Mouse (Mus musculus): ENCODE measurements around the gene Lipt2. TPM values are rescaled to one million over a fixed set of nuclear protein-coding genes. Genes with fewer than 3 reads are reported as not detected.

Lipt2 gene
- 1 to 10 TPM; 5.2 to 5.5 TPM for polyA plus RNA-seq (2012; fragmentation: generic; extraction: Trizol)

DNA sequence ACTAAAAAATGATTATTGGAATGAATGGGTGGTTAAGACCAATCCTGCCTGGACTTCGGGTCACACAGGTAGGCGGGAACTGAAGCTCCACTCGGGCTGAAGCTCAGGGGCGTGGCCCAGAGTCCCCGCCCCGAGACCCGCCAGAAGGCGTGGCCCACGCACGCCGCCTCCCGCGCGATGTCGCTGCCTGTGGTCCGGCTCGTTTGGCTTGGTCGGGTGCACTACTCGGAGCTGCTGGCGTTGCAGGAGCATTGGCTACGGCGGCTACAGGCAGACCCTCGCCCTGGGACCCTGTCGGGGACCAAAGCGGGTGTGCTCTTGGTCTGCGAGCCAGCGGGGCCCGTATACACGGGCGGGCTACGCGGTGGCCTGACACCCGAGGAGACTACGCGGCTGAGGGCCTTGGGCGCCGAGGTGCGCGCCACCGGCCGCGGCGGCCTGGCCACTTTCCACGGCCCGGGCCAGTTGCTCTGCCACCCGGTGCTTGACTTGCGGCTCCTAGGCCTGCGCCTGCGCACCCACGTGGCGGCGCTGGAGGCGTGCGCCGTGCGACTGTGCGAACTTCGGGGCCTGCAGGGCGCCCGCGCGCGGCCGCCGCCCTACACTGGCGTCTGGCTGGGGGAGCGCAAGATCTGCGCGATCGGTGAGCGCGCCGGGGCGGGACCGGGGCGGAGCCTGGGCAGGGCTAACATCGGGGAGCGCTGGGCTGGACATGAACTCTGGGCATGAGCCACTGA lies at the start of gene Lipt2:
Lipt2 (plus strand) TSS at position 173 of the 737 bp plus-strand sequence.

DNA sequence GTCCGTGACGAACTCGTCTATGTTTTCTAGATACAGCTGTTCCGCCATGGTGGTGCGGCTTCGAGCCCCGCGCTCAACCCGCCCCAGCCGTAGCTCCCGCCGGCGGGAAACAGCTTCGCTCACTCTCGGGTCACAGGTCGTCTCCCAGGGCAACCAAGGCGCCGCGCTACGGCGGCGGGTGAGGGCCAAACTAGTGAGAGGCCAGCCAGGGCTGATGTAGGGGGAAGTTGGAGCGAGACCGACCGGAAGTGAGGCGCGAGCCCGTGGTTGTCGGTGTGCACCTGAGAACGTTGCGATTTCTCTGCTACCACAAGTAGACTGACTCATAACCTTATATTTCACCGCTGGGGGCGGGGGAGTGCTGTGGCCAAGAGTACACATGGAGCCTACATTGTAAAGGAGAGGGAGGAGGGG lies 37.7 kb upstream of the Lipt2 start, which contains the start of gene Pold3:
Pold3 (minus strand) TSS at position 190 of the 414 bp plus-strand sequence.

DNA sequence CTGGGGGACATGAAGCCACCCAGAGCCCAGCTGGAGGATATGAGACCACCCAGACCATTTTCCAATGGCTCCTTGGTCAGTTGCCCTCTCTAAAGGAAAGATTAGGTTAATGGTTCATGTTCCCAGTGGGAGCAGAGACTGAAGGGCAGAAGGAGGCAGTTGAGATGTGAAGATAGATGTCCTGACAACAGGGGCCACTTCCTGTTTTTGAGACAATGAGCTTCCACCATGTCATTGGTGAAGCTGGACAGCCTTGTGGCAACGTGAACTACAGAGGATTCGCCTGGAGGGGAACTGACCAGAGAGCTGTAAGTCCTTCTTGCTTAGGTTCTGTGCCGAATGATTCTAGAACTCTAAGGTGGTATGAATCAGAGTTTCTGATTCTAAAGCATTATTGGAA lies 17.2 kb downstream of the Lipt2 start, which contains the start of gene Kcne3:
Kcne3 (plus strand) TSS at position 234 of the 400 bp plus-strand sequence.

Other genes with a start within 250 kb of the Lipt2 start
- 1 to 10 TPM in 1 of 2 experiments, under 1 TPM in 1; 0.75 to 5.1 TPM for gene Rnf169, start 178.8 kb upstream of the Lipt2 start, polyA plus RNA-seq (2012; fragmentation: generic; extraction: Trizol)
- not detected for gene Chrdl2, start 153.1 kb upstream of the Lipt2 start, polyA plus RNA-seq (2012; fragmentation: generic; extraction: Trizol)
- 1 to 10 TPM; 4.1 to 7.6 TPM for gene Pold3, start 37.7 kb upstream of the Lipt2 start, polyA plus RNA-seq (2012; fragmentation: generic; extraction: Trizol)
- not detected for gene Kcne3, start 17.2 kb downstream of the Lipt2 start, polyA plus RNA-seq (2012; fragmentation: generic; extraction: Trizol)
- gene Pgm2l1, start 68.1 kb downstream of the Lipt2 start, polyA plus RNA-seq (2012; fragmentation: generic; extraction: Trizol): under 1 TPM; 0.21 to 0.44 TPM
- 10 to 100 TPM in 1 of 2 experiments, 1 to 10 TPM in 1; 5.3 to 44.7 TPM for gene P4ha3, start 126.2 kb downstream of the Lipt2 start, polyA plus RNA-seq (2012; fragmentation: generic; extraction: Trizol)
- gene C2cd3, start 213.0 kb downstream of the Lipt2 start, polyA plus RNA-seq (2012; fragmentation: generic; extraction: Trizol): 1 to 10 TPM; 1.1 to 9.2 TPM
- 10 to 100 TPM; 10.9 to 26.6 TPM for gene Ppme1, start 213.0 kb downstream of the Lipt2 start, polyA plus RNA-seq (2012; fragmentation: generic; extraction: Trizol)